Mouse (Mus musculus) heart, embryonic 12.5 days (tissue): ENCODE measurements at regions not wholly inside any gene's neighbourhood (a gene's known extent, or its start where the extent isn't known, plus 50 kb on each side); places are given as distances from the start of the nearest gene placed in this dataset.
"Not testable (repeated sequence)": the region's sequence is repeated elsewhere in the genome, so short reads cannot be mapped to it uniquely, and the experiment has no call there.

Experiments
- ATAC-seq: fragments of 200-750 bp; cut with Nextera tagmentation; 2 replicates; pipeline ENCODE4 v1.8.0; 2017; ENCODE audit warnings: moderate TSS enrichment, moderate library complexity; ENCODE audit not compliant: insufficient number of reproducible peaks, low FRiP score
- H3K27ac ChIP-seq: fragments of 300-500 bp; sonication (generic); 2 replicates; pipeline ENCODE4 v1.5.1; 2016; ENCODE audit warnings: mild to moderate bottlenecking, moderate library complexity; ENCODE audit not compliant: poor library complexity, severe bottlenecking
- H3K27me3 ChIP-seq: fragments of 300-500 bp; sonication (generic); replicated peaks from 2 replicates; pipeline ENCODE4 v1.6.1; 2016; ENCODE audit warnings: mild to moderate bottlenecking, moderate library complexity
- H3K36me3 ChIP-seq: fragments of 300-500 bp; sonication (generic); 2 replicates; pipeline ENCODE4 v1.6.1; 2016; ENCODE audit warnings: mild to moderate bottlenecking, moderate library complexity
- H3K4me1 ChIP-seq: fragments of 300-500 bp; sonication (generic); replicated peaks from 2 replicates; pipeline ENCODE4 v1.6.1; 2016; ENCODE audit warnings: mild to moderate bottlenecking
- H3K4me2 ChIP-seq: fragments of 300-500 bp; sonication (generic); 2 replicates; pipeline ENCODE4 v1.6.1; 2016; ENCODE audit warnings: mild to moderate bottlenecking, moderate library complexity
- H3K4me3 ChIP-seq: fragments of 300-500 bp; sonication (generic); 2 replicates; pipeline ENCODE4 v1.5.1; 2016; ENCODE audit warnings: mild to moderate bottlenecking
- H3K9ac ChIP-seq: fragments of 300-500 bp; sonication (generic); 2 replicates; pipeline ENCODE4 v1.6.1; 2016; ENCODE audit warnings: mild to moderate bottlenecking, moderate library complexity
- H3K9me3 ChIP-seq: fragments of 300-500 bp; sonication (generic); replicated peaks from 2 replicates; pipeline ENCODE4 v1.6.1; 2016; ENCODE audit warnings: mild to moderate bottlenecking, moderate library complexity
- WGBS: fragments of 180-500 bp; shearing (Covaris S2); methylation state at CpG from one replicate; pipeline ENCODE4 v1.1.7; 2016; 5-methylcytosine and 5-hydroxymethylcytosine counted together

- H3K9ac ChIP-seq = no peak overlapping the region
- no peak for ATAC-seq
- H3K27ac ChIP-seq = no peak overlapping the region
- WGBS = 54% methylated on average over 5 of the region's 5 CpGs
- no peak overlapping the region for H3K4me2 ChIP-seq
- H3K36me3 ChIP-seq = no peaks in the 10 kb centered on the region
- H3K27me3 ChIP-seq = no peaks in the 10 kb centered on the region
- H3K4me1 ChIP-seq = no peaks in the 10 kb centered on the region
- H3K9me3 ChIP-seq = no peaks in the 10 kb centered on the region
- no peak overlapping the region for H3K4me3 ChIP-seq
These were observed 622.7 kb upstream of the Cdh8 start for GRCm38 (mm10) chr8:100038931-100039330.

DNA sequence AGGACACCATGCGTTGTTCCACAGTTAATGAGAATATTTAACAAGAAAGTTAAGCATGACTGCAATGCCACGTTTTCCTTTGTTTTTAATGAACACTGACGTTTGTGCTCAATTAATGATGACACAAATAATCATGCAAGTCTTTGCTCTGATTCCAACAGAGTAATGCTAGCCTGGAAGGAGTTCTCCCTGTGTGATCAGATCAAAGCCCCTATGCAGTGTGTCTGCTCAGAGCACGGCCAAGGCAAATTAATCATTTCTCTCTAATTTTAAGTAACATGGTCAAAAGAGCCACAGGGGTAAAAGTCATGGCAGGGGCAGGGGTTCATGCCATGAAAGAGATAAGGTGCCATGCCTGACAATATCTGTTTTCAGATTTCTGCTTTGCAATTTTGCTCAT is 618.2 kb upstream of the Cdh8 start:
- no peak overlapping the region for H3K4me3 ChIP-seq
- no peaks in the 10 kb centered on the region for H3K4me1 ChIP-seq
- 77% methylated on average over 4 of the region's 4 CpGs for WGBS
- no peaks in the 10 kb centered on the region for H3K27me3 ChIP-seq
- no peak for ATAC-seq
- no peak overlapping the region for H3K9ac ChIP-seq
- H3K9me3 ChIP-seq = no peaks in the 10 kb centered on the region
- no peak overlapping the region for H3K27ac ChIP-seq
- H3K36me3 ChIP-seq = no peaks in the 10 kb centered on the region
- no peak overlapping the region for H3K4me2 ChIP-seq

- not testable (repeated sequence) for H3K36me3 ChIP-seq, H3K27me3 ChIP-seq, H3K4me2 ChIP-seq, H3K9me3 ChIP-seq, H3K9ac ChIP-seq, ATAC-seq, H3K27ac ChIP-seq, H3K4me3 ChIP-seq, H3K4me1 ChIP-seq
- WGBS = 88% methylated on average over 23 of the region's 23 CpGs
These were observed 614.1 kb upstream of the Cdh8 start for GRCm38 (mm10) chr8:100030358-100030757.

DNA sequence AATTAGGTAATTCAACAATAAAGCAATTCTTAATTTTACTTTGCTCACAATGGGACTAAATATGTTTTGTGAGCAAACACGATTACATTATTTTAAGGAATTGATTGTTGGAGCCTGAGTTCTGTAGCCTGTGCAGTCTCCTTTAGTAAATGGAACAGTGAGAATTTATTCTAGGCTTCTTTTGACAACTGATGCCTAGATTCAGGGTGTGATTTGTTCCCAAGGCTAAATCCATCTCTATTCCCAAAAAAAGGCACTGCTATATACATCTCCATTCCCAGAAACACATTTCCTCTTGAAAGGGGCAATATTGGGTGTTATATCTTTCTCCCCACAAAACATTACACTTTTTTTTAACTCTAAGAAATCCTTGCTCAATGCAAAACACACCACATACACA is 599.4 kb upstream of the Cdh8 start:
- no peaks in the 10 kb centered on the region for H3K9me3 ChIP-seq
- no peaks in the 10 kb centered on the region for H3K4me1 ChIP-seq
- H3K27me3 ChIP-seq = no peaks in the 10 kb centered on the region
- no peak overlapping the region for H3K9ac ChIP-seq
- WGBS = 78% methylated on average over 1 of the region's 1 CpGs
- H3K4me3 ChIP-seq = no peak overlapping the region
- ATAC-seq = no peak
- no peak overlapping the region for H3K4me2 ChIP-seq
- H3K36me3 ChIP-seq = no peaks in the 10 kb centered on the region
- no peak overlapping the region for H3K27ac ChIP-seq

GRCm38 (mm10) chr8:99999554-99999953 is 583.3 kb upstream of the Cdh8 start:
- no peaks in the 10 kb centered on the region for H3K36me3 ChIP-seq
- no peaks in the 10 kb centered on the region for H3K4me1 ChIP-seq
- ATAC-seq = no peak
- no peak overlapping the region for H3K4me3 ChIP-seq
- H3K4me2 ChIP-seq = no peak overlapping the region
- no peak overlapping the region for H3K27ac ChIP-seq
- H3K27me3 ChIP-seq = no peaks in the 10 kb centered on the region
- WGBS = 62% methylated on average over 1 of the region's 1 CpGs
- no peak overlapping the region for H3K9ac ChIP-seq
- no peaks in the 10 kb centered on the region for H3K9me3 ChIP-seq

- Histone ChIP-seq H3K4me2 (no peak overlapping the region), H3K4me3 (no peak overlapping the region), H3K9ac (no peak overlapping the region), H3K27ac (no peak overlapping the region), H3K36me3 (no peaks in the 10 kb centered on the region), H3K27me3 (no peaks in the 10 kb centered on the region), H3K9me3 (no peaks in the 10 kb centered on the region), H3K4me1 (peaks cover 6% of the 10 kb centered on the region; the same call in 1 of the 2 replicates)
- no peak for ATAC-seq
- 48% methylated on average over 5 of the region's 5 CpGs for WGBS
These were observed 567.4 kb upstream of the Cdh8 start for GRCm38 (mm10) chr8:99983696-99984095.

- Histone ChIP-seq H3K4me1 (peaks cover 11% of the 10 kb centered on the region), H3K4me3 (no peak overlapping the region)
These were observed 538.4 kb upstream of the Cdh8 start for GRCm38 (mm10) chr8:99954697-99955096.

GRCm38 (mm10) chr8:99953876-99954275 is 537.6 kb upstream of the Cdh8 start:
- H3K27ac ChIP-seq = 0 out of 2 replicates have a peak overlapping the region, but pooled peaks have one; percentile 55
- ATAC-seq = peak; percentile 57; the same call in 1 of the 2 replicates

More at GRCm38 (mm10) chr8:99954697-99955096, 538.4 kb upstream of the Cdh8 start:
- H3K27me3 ChIP-seq = no peaks in the 10 kb centered on the region
- H3K9ac ChIP-seq = no peak overlapping the region
- ATAC-seq = no peak
- H3K9me3 ChIP-seq = no peaks in the 10 kb centered on the region
- no peak overlapping the region for H3K27ac ChIP-seq
- H3K36me3 ChIP-seq = no peaks in the 10 kb centered on the region
- no peak overlapping the region for H3K4me2 ChIP-seq

GRCm38 (mm10) chr8:99933159-99933558 is 516.9 kb upstream of the Cdh8 start:
- ATAC-seq = no peak
- H3K27ac ChIP-seq = no peak overlapping the region
- H3K4me1 ChIP-seq = no peaks in the 10 kb centered on the region
- H3K36me3 ChIP-seq = no peaks in the 10 kb centered on the region
- H3K4me2 ChIP-seq = no peak overlapping the region
- WGBS = 74% methylated on average over 5 of the region's 5 CpGs
- H3K9ac ChIP-seq = no peak overlapping the region
- no peaks in the 10 kb centered on the region for H3K9me3 ChIP-seq
- no peak overlapping the region for H3K4me3 ChIP-seq
- H3K27me3 ChIP-seq = no peaks in the 10 kb centered on the region

More at GRCm38 (mm10) chr8:99953876-99954275, 537.6 kb upstream of the Cdh8 start:
- Histone ChIP-seq H3K36me3 (no peaks in the 10 kb centered on the region), H3K9ac (no peak overlapping the region), H3K27me3 (no peaks in the 10 kb centered on the region), H3K9me3 (no peaks in the 10 kb centered on the region), H3K4me2 (no peak overlapping the region), H3K4me1 (peaks cover 11% of the 10 kb centered on the region), H3K4me3 (no peak overlapping the region)
